Mouse (Mus musculus): ENCODE measurements at regions not wholly inside any gene's neighbourhood (a gene's known extent, or its start where the extent isn't known, plus 50 kb on each side); places are given as distances from the start of the nearest gene placed in this dataset.

DNA sequence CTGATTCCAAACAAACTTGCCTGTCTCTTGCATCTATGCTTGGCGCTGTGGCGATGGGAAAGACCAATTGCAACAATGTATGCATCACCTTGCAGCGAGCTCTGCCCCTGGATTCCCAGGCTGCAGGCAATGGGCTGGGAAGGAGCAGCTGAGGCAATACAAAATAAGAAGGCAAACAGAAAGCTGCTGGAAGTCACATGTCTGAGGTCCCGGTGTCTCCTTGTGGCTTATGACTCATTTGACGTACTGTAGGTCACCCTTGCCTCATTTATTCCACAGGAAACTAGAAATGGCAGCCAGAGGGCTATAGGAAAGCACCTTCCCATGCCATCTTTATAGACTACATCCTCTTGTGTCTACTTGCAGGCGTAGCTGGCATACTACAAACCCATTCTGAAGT lies 140.9 kb downstream of the Chic2 start:
- POLR2A ChIA-PET, result no interaction called here
- CTCF ChIA-PET, result interaction anchor here (0.5 to 3.0 kb wide), 29 partner anchors 9 to 1358 kb away, joined by 3 to 25 read pairs (median 4); no protein-coding TSS in a partner anchor

DNA sequence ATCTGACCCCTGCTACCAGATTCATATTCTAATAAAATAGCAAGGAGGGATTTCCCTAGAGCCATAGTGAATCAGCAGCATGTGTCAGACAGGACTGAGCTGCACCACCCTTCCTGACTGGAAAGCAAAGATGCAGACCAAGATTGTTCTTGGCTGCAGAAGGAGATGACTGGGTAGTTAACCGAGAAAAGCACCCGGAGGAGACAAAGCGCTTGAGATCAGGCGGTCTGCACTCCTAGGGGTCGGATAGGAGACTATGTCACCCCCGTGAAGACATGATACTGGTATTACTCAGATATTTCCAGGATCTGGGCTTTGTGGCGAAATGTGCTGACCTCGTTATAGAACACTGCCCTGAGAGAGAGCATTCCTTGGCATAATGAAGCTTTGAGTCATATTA lies 147.4 kb downstream of the Chic2 start:
- ChIA-PET CTCF (interaction anchor here in 1 of 4 experiments (1.3 kb wide), 1 partner anchor 105 kb away, joined by 3 read pairs; no protein-coding TSS in a partner anchor), POLR2A (no interaction called here)

DNA sequence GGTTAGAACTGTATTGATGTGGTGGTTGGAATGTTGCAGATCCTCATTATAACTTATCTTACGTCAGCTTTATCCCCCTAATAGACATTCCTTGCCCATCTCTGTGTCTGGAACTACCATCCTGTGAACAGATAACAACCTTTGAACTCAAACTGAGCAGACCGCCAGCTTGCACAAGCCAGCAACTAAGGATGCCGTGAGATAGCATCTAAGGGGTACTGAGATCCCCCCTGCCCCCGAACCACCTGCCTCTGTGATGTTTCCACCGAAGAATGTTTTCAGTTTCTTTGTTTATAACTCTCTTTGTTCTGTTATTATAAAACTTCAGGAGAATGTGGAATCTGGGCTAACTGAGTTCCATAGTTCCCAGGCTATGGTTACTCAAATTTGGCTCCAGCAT lies 151.3 kb downstream of the Chic2 start:
- CTCF ChIA-PET, result interaction anchor here in 2 of 4 experiments (0.8 to 1.9 kb wide), 2 partner anchors 11 to 263 kb away, joined by 3 to 5 read pairs; no protein-coding TSS in a partner anchor
- POLR2A ChIA-PET, result no interaction called here

DNA sequence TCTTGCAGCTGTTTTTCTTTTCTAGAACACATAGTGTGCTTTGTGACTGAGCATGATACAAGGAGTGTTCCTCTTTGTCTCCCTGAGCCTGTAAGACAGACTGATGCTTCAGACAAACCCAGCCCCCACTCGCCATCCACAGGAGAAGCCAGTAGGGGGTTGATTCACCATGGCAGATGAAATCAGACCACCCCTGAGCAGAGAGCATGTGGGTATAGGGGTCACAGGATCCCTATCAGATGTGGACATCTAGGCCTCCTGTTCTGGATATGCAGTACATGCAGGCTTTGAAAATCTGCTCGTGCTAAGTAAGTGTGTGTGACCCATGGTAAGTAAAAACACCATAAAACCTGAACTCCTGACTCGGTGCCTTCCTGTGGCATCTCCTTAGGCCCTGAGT lies 153.0 kb downstream of the Chic2 start:
- POLR2A ChIA-PET, result interaction anchor here in 1 of 4 experiments (1.7 kb wide), 1 partner anchor 17 kb away, joined by 3 read pairs; no protein-coding TSS in a partner anchor
- CTCF ChIA-PET, result no interaction called here

DNA sequence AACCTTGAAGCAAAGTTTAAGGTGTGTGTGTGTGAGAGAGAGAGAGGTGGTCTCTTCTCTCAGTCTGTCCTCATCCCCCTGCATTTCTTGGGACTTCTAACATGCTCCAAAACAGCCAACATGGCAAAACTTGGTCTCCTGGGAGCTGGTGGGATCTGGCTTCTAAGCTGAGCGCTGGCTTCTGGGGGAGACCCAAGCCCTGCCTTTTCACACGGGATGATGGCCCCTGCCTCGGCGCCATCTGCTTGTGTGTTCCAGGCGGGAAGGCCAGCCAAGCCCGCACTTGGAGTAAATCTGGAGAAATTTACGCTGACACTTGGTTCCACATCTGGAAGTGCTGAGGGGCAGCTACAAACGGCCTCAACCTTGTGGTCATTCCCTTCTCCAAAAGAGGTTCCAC lies 155.6 kb downstream of the Chic2 start:
- POLR2A ChIA-PET, result no interaction called here

GRCm38 (mm10) chr5:74885958-74886357 lies 158.6 kb downstream of the Chic2 start:
- ChIA-PET POLR2A (no interaction called here), CTCF (interaction anchor here in 1 of 4 experiments (1.4 kb wide), 1 partner anchor 19 kb away, joined by 3 read pairs; no protein-coding TSS in a partner anchor)

More for the DNA sequence above, 155.6 kb downstream of the Chic2 start:
- CTCF ChIA-PET, result interaction anchor here in 1 of 4 experiments (0.6 kb wide), 1 partner anchor 210 kb away, joined by 4 read pairs; no protein-coding TSS in a partner anchor

- ChIA-PET POLR2A (no interaction called here), CTCF (interaction anchor here in 2 of 4 experiments (0.7 to 1.0 kb wide), 2 partner anchors 21 to 86 kb away, joined by 3 to 4 read pairs; no protein-coding TSS in a partner anchor)
Measured at GRCm38 (mm10) chr5:74882563-74882962, 162.0 kb downstream of the Chic2 start.

DNA sequence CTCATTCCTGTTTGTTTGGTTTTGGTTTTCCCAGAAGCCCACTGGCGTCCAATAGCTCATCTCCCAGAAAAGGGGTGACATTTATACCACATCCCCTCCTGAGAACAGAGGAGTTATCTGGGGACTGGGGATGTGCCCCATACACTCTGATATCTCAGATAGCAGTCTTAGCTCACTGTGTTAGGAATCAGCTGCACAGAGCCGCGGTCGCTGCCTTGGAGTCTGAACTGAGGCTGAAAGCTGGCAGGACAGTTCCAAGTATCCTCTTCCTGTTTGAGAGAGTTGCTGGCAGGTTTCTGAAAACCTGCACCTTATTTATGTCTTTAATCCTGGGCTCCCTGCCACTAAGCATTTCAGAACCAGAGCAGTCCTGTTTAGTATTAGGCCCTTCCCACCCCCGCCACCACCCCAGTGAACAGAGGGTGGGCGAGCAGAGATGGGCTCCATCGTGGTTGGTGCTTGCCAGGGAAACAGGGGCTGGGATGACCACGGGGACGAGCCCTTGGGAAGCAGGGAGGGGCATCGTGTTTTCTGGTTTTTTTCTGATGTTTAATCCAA lies 163.8 kb downstream of the Chic2 start:
- CTCF ChIA-PET, result interaction anchor here in 1 of 4 experiments (0.7 kb wide), 1 partner anchor 955 kb away, joined by 4 read pairs; no protein-coding TSS in a partner anchor

GRCm38 (mm10) chr5:74880048-74880437 lies 164.5 kb downstream of the Chic2 start:
- CTCF ChIA-PET, result interaction anchor here in 1 of 4 experiments (0.7 kb wide), 1 partner anchor 954 kb away, joined by 4 read pairs; no protein-coding TSS in a partner anchor
- POLR2A ChIA-PET, result interaction anchor here in 1 of 4 experiments (0.9 kb wide), 1 partner anchor 83 kb away, joined by 3 read pairs; no protein-coding TSS in a partner anchor

More for the DNA sequence above, 163.8 kb downstream of the Chic2 start:
- POLR2A ChIA-PET, result interaction anchor here in 1 of 4 experiments (0.9 kb wide), 1 partner anchor 84 kb away, joined by 3 read pairs; no protein-coding TSS in a partner anchor

DNA sequence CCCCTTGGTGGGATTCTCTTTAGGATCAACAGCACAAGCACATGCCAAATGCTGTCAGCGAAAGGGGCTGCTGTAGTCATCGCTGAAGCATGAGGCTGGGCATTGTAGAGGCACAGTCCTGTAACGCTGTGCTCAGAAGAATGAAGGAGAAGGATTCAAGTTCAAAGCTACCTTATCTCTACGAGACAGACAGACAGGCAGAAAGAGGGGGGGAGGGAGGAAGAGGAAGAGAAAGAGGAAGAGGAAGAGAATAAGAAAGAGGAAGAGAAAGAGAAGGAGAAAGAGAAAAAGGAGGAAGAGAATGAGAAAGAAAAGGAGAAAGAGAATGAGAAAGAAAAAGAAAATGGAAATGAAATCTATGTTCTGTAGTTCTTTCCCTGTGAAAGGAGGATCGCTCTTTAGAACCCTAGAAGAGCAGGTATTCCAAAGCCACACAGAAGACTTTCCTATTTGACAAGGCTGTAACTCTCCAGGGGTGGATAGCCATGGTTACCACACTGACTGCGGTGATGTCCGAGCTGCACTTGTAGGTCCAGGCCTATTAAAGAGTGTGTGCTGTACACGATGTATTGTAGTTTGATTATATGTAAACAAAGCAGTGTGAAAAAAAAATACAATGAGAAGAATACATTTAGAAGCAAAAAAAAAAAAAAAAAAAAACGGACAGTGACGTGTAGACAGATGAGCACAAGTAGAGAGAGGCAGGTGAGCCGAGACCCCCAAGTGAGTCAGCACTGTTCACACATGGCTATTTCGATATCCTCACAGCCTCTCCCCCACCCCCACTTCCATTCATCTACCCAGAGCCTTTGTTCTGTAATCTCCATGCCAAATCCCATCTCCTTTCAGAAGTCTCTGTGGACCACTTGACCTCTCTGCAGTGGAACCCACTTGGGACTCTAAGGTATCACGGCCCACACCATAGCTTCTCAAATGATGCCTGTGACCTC lies 165.2 kb downstream of the Chic2 start:
- ChIA-PET POLR2A (interaction anchor here in 2 of 4 experiments (0.7 kb wide), 2 partner anchors 52 to 344 kb away, joined by 3 to 4 read pairs; no protein-coding TSS in a partner anchor), CTCF (no interaction called here)

DNA sequence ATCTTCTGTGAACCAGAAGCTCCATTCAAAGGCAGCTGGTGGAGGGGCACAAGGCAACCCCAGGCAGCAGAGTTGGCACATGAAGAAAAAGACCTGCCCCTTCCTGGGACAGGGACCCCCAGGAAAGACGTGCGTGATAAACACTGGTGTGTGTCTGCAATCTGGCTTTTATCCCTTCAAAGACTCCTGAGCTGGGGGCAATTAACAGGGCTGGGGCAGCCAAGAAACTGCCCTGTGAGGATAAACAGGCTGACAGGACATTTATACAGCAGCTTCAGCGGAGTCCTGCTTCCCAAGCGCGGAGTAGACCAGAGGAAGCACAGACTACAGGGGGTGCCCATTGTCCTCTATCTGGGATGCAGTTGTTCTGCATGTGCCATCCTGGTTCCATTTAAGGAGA lies 167.0 kb downstream of the Chic2 start:
- ChIA-PET CTCF (no interaction called here), POLR2A (interaction anchor here in 1 of 4 experiments (0.6 kb wide), 1 partner anchor 36 kb away, joined by 4 read pairs; no protein-coding TSS in a partner anchor)

- ChIA-PET CTCF (no interaction called here), POLR2A (interaction anchor here in 1 of 4 experiments (0.6 kb wide), 1 partner anchor 36 kb away, joined by 4 read pairs; no protein-coding TSS in a partner anchor)
Measured at GRCm38 (mm10) chr5:74877185-74877584, 167.4 kb downstream of the Chic2 start.

DNA sequence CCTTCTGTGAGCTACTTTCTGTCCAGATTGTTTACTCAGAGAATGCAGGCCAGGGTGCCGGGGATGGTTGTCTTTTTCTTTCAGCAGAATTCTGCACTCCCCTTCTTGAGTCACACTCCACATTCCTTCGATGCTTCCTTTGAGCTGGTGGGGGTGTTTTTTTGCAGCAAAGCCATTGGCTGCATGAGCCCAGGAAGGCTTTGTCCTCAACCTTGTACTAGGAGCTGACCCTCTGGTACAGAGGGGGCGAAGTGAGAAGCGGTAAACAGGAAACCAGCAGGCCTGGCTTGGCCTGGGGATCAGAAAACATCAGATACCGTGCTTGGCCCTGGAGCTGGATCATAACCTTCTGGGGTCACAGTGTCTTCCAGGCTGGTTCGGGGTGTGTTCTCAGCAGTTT lies 169.9 kb downstream of the Chic2 start:
- ChIA-PET CTCF (interaction anchor here in 2 of 4 experiments (1.1 kb wide), 2 partner anchors 74 to 281 kb away, joined by 3 to 12 read pairs; no protein-coding TSS in a partner anchor), POLR2A (interaction anchor here in 1 of 4 experiments (0.6 to 0.8 kb wide), 2 partner anchors 16 to 120 kb away, joined by 3 read pairs; no protein-coding TSS in a partner anchor)

DNA sequence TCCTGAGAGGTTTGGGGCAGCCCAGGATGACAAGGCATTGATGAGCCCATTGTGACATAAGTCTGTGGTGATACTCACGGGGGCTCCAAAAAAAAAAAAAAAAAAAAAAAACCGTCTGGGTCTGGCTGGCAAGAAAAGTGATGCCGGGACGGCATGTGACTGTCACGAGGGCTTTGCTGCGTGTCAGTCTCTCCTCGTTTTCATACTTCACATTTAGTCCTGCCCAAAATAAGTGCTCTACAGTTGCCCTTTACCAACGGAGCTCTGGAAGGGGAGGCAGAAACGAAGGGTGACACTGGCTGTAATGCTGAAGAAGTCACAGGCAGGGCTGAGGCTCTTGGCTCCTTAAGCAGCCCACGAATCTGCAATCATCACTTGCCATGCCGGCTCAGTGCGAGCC lies 167.9 kb upstream of the Lnx1 start:
- CTCF ChIA-PET, result interaction anchor here (0.7 to 0.9 kb wide), 4 partner anchors 39 to 1168 kb away, joined by 3 to 9 read pairs (median 4); no protein-coding TSS in a partner anchor
- POLR2A ChIA-PET, result no interaction called here

- ChIA-PET POLR2A (no interaction called here), CTCF (interaction anchor here in 2 of 4 experiments (0.6 to 1.0 kb wide), 3 partner anchors 37 to 289 kb away, joined by 3 read pairs; no protein-coding TSS in a partner anchor)
Measured at GRCm38 (mm10) chr5:74867113-74867785, 164.5 kb upstream of the Lnx1 start.

DNA sequence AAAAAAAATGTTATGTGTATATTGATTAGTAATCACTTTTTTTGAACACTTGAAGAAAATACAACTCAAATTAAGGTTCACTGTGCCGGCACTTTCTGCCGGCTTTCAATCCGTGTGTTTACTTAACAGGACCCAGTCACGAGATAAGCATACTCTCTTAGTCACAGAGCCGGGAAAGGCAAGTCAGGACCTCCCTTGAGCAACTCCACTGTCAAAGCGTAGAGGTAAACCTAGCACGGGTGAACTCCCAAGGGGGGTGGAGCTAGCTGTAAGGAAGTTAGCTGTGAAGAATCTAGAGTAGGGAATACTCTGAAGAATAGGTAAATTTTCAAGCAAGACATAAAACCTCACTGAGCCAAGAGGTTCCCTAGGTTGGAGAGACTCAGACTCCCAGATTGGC lies 164.0 kb upstream of the Lnx1 start:
- ChIA-PET CTCF (no interaction called here), POLR2A (interaction anchor here in 1 of 4 experiments (0.6 kb wide), 1 partner anchor 72 kb away, joined by 3 read pairs; no protein-coding TSS in a partner anchor)

GRCm38 (mm10) chr5:74865446-74865845 lies 162.7 kb upstream of the Lnx1 start:
- ChIA-PET POLR2A (interaction anchor here in 1 of 4 experiments (0.9 kb wide), 1 partner anchor 69 kb away, joined by 3 read pairs; no protein-coding TSS in a partner anchor), CTCF (interaction anchor here in 2 of 4 experiments (0.9 to 1.3 kb wide), 2 partner anchors 39 kb away, joined by 4 to 10 read pairs; no protein-coding TSS in a partner anchor)

GRCm38 (mm10) chr5:74864540-74865157 lies 161.9 kb upstream of the Lnx1 start:
- CTCF ChIA-PET, result interaction anchor here in 2 of 4 experiments (0.6 to 0.9 kb wide), 2 partner anchors 39 to 280 kb away, joined by 3 to 10 read pairs; no protein-coding TSS in a partner anchor
- POLR2A ChIA-PET, result no interaction called here

Measured in embryonic stem cell, embryonic (primary cell).